Mouse (Mus musculus) liver, embryonic 16.5 days (tissue): ENCODE measurements around the gene Dicer1. TPM values are rescaled to one million over a fixed set of nuclear protein-coding genes. Genes with fewer than 3 reads are reported as not detected.

Experiments
- ATAC-seq: fragments of 200-750 bp; cut with Nextera tagmentation; 2 replicates; pipeline ENCODE4 v1.8.0; 2017; ENCODE audit warnings: low read depth, mild to moderate bottlenecking, moderate number of reproducible peaks, moderate library complexity
- H3K27ac ChIP-seq: fragments of 300-500 bp; sonication (generic); 2 replicates; pipeline ENCODE4 v1.5.1; 2014; ENCODE audit warnings: mild to moderate bottlenecking, low read length
- H3K27me3 ChIP-seq: fragments of 300-500 bp; sonication (generic); 2 replicates; pipeline ENCODE4 v1.6.1; 2014; ENCODE audit warnings: low read depth, low read length, mixed read lengths; ENCODE audit not compliant: control insufficient read depth, insufficient read depth
- H3K36me3 ChIP-seq: fragments of 300-500 bp; sonication (generic); 2 replicates; pipeline ENCODE4 v1.6.1; 2014; ENCODE audit warnings: mild to moderate bottlenecking; ENCODE audit not compliant: control insufficient read depth, insufficient read depth
- H3K4me1 ChIP-seq: fragments of 300-500 bp; sonication (generic); 2 replicates; pipeline ENCODE4 v1.6.1; 2014; ENCODE audit warnings: low read depth, low read length, mixed read lengths; ENCODE audit not compliant: control insufficient read depth
- H3K4me2 ChIP-seq: fragments of 300-500 bp; sonication (generic); 2 replicates; pipeline ENCODE4 v1.6.1; 2014; ENCODE audit warnings: low read depth, low read length, mixed read lengths
- H3K4me3 ChIP-seq: fragments of 300-500 bp; sonication (generic); 2 replicates; pipeline ENCODE4 v1.5.1; 2014; ENCODE audit warnings: low read depth, mild to moderate bottlenecking, low read length
- H3K9ac ChIP-seq: fragments of 300-500 bp; sonication (generic); 2 replicates; pipeline ENCODE4 v1.6.1; 2014; ENCODE audit warnings: low read depth, low read length
- H3K9me3 ChIP-seq: fragments of 300-500 bp; sonication (generic); replicated peaks from 2 replicates; pipeline ENCODE4 v1.6.1; 2016; ENCODE audit warnings: low read length; ENCODE audit not compliant: control insufficient read depth
- WGBS: fragments of 180-500 bp; shearing (Covaris S2); extraction: QIAGEN DNeasy Blood & Tissue Kit; methylation state at CpG from one replicate; pipeline ENCODE4 v1.1.7; 2014; ENCODE audit not compliant: insufficient replicate concordance; 5-methylcytosine and 5-hydroxymethylcytosine counted together
- polyA plus RNA-seq: library from polyadenylated mRNA; unstranded; fragments of >200 nt; fragmentation: Nextera tagmentation; extraction: Ambion mirVana; gene quantifications from 2 replicates; pipeline ENCODE4 v1.2.1, GENCODE M21; 2015

The Dicer1 gene
- polyA plus RNA-seq, 1 experiment from 2014 or later, result 4.7 TPM

DNA sequence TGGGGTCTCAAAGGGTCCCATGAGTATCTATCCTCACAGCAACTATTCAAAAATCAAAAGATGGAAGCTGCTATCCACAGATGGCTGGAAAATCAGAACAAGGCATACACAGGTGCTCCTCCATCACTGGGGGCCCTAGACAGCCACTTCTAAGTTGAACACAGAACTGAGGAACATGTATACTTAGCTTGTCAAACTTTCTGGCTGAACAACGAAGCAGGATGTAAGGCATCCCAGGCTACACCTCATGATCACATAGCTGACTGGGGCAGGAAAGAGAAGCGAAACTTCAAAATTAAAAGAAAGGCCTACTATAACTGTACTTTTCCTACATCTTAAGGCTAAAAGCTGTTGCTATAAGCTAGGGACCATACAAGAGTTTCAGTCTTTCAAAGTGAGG is 2.8 kb downstream of the Dicer1 start:
- Histone ChIP-seq H3K27me3 (no peaks in the 10 kb centered on the region), H3K4me2 (no peak overlapping the region), H3K4me3 (no peak overlapping the region), H3K27ac (no peak overlapping the region), H3K9me3 (no peaks in the 10 kb centered on the region), H3K9ac (no peak overlapping the region), H3K36me3 (no peaks in the 10 kb centered on the region), H3K4me1 (peaks cover 35% of the 10 kb centered on the region)
- ATAC-seq, result no peak
- WGBS, result 69% methylated on average over 2 of the region's 2 CpGs

DNA sequence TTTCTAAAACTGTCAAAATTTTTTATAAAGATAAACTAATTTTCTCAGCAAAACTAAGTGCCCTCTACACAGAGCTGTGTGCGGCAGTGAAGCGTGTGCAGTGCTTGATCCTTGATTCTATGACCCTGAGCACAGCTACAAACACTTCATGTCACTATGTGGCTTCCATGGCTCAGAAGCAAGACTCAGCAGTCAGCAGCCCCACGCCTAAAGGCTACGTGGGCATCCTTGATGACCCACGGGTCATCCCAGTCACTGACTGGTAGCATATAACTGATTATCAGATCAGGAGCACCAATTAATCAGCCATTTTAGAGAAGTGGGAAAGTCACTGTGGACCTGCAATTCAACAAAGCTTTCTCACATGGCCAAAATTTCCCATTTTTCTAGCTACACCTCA is 4.5 kb downstream of the Dicer1 start:
- Histone ChIP-seq H3K27me3 (no peaks in the 10 kb centered on the region), H3K9ac (no peak overlapping the region), H3K4me3 (no peak overlapping the region), H3K9me3 (no peaks in the 10 kb centered on the region), H3K4me1 (peaks cover 30% of the 10 kb centered on the region), H3K27ac (no peak overlapping the region), H3K36me3 (no peaks in the 10 kb centered on the region), H3K4me2 (no peak overlapping the region)
- ATAC-seq, result no peak
- WGBS, result 78% methylated on average over 5 of the region's 5 CpGs

DNA sequence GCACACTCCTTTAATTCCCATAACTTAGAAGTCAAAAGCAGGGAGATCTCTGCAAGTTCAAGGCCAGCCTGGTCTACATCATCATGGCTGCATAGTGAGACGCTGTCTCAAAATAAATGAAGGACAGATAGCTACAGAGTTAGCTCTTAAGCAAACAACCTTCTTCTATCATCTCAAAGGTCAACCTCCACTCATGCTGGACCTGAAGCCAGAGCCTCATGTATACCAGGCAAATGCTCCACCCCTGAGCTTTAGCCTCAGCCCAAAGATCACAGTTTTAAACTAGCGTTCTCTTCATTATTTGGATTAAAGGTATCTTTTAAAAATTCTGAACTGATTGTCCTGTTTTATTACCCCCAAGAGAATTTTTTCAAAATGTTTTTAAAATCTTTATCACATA is 5.2 kb downstream of the Dicer1 start:
- Histone ChIP-seq H3K4me1 (peaks cover 30% of the 10 kb centered on the region), H3K9ac (no peak overlapping the region)
- 80% methylated on average over 2 of the region's 2 CpGs for WGBS

DNA sequence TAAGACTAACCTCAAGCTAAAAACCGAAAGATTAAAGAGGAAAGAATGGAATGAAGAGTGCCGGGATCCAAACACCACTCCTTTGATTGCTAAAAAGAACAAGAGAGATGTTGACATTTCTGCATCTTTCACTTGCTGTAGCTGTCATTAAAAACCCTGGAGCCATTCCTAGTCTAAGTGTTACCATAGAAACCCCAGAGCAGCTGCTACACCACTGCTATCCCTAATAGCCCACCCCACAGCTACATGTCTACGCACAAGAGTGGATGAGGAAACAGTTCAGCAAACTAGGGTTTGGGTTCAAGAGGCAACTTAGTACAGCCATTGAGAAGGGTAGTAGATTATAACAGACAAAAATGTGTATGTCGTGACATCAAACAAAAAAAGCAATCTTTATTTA is 8.1 kb downstream of the Dicer1 start:
- no peak for ATAC-seq
- WGBS, result 78% methylated on average over 4 of the region's 4 CpGs
- no peaks in the 10 kb centered on the region for H3K9me3 ChIP-seq

More for the DNA sequence above, 5.2 kb downstream of the Dicer1 start:
- Histone ChIP-seq H3K36me3 (no peaks in the 10 kb centered on the region), H3K27me3 (no peaks in the 10 kb centered on the region), H3K4me2 (no peak overlapping the region), H3K27ac (no peak overlapping the region), H3K4me3 (no peak overlapping the region), H3K9me3 (no peaks in the 10 kb centered on the region)
- peak; percentile 56 for ATAC-seq

DNA sequence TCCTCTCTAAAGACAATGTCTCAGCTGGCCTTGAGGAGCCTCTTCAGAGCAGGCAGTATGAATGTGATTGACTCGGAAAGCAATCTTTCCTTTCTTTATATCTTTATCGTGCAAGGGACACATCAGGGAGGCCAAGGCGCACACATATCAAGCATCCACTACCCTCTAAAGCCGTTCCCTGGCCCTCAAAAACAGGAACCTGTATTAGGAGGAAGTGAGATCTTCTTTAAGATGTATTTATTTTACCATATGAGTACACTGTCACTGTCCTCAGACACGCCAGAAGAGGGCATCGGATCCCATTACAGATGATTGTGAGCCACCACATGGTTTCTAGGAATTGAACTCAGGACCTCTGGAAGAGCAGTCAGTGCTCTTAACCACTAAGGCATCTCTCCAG is 9.5 kb downstream of the Dicer1 start:
- Histone ChIP-seq H3K36me3 (no peaks in the 10 kb centered on the region), H3K27ac (no peak overlapping the region), H3K4me3 (no peak overlapping the region), H3K27me3 (no peaks in the 10 kb centered on the region), H3K4me2 (no peak overlapping the region), H3K9me3 (no peaks in the 10 kb centered on the region), H3K4me1 (peaks cover 2% of the 10 kb centered on the region; the same call in 1 of the 2 replicates), H3K9ac (no peak overlapping the region)
- no peak for ATAC-seq
- 23% methylated on average over 6 of the region's 6 CpGs for WGBS

More for the DNA sequence above, 8.1 kb downstream of the Dicer1 start:
- H3K4me1 ChIP-seq, result peaks cover 7% of the 10 kb centered on the region; the same call in 1 of the 2 replicates
- no peak overlapping the region for H3K4me2 ChIP-seq
- H3K27me3 ChIP-seq, result no peaks in the 10 kb centered on the region
- H3K36me3 ChIP-seq, result no peaks in the 10 kb centered on the region
- H3K9ac ChIP-seq, result no peak overlapping the region
- H3K27ac ChIP-seq, result no peak overlapping the region
- H3K4me3 ChIP-seq, result no peak overlapping the region

DNA sequence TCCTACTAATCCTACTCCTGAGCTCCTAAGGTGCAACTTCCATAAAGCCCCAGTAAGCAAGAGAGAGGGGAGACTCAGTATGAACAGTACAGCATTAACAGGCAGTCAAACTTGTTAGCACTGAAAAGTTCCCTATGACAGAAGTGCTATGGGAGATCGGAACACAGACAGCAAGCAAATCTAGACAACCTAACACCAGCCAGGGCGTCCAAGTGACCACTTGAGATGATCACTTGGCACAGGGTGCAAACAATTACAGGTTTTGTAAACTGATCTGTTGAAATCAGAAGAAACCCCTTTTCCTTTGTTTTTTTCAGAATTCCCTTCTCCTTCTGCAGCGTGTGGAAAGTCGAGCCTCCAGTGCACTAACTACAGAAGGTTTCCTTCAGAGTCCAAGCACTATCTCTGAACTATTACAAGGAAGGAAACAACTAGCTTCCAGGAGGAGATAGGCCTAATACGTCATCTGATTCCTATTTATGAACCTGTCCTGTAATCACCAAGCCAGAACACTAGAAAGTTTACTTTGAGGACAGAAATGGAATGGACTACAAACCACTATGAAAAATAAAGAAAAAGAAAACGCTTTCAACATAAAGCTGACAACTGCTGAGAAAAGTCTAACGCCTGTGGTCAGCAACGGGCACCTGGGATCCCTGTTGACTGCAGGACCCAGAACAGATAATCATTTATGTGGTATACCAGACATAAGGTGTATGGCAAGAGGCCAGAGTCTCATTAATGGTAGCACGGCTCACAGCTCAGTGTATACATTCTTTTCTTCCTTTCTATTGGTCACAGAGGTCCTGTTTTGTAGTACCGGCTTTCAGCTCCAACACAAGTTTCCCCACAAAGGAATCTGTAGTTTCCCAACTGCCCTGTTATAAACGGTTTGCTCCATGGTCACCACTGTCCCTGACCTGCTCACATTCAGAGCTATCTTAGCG is 10.6 kb downstream of the Dicer1 start:
- H3K4me2 ChIP-seq, result no peak overlapping the region
- H3K4me1 ChIP-seq, result peaks cover 2% of the 10 kb centered on the region; the same call in 1 of the 2 replicates
- H3K27ac ChIP-seq, result no peak overlapping the region
- H3K27me3 ChIP-seq, result no peaks in the 10 kb centered on the region
- H3K9me3 ChIP-seq, result no peaks in the 10 kb centered on the region
- no peak overlapping the region for H3K9ac ChIP-seq
- no peak overlapping the region for H3K4me3 ChIP-seq
- WGBS, result 61% methylated on average over 12 of the region's 12 CpGs
- no peaks in the 10 kb centered on the region; the same call in 1 of the 2 replicates for H3K36me3 ChIP-seq
- no peak for ATAC-seq

DNA sequence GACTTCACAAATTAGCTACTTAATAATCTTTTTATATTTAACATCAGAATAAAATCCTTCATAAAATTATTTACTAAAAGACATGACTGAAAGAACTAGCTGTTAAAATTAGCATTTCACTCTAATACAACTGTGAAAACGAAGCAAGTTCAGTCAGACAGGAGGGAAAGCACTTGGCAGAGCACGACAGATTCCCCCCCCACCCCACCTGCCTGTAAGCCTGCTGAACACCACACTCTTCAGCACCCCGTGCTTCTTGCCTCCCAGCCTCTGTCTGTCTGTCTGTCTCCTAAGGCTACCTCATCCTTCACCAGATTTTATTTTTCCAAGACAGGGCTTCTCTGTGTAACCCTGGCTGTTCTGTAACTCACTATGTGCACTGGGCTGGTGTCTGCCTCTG is 12.8 kb downstream of the Dicer1 start:
- Histone ChIP-seq H3K36me3 (no peaks in the 10 kb centered on the region; the same call in 1 of the 2 replicates), H3K9me3 (no peaks in the 10 kb centered on the region), H3K27me3 (no peaks in the 10 kb centered on the region), H3K27ac (no peak overlapping the region), H3K4me1 (peaks cover 2% of the 10 kb centered on the region; the same call in 1 of the 2 replicates), H3K9ac (no peak overlapping the region), H3K4me2 (no peak overlapping the region), H3K4me3 (no peak overlapping the region)
- ATAC-seq, result no peak
- WGBS, result 66% methylated on average over 3 of the region's 3 CpGs

DNA sequence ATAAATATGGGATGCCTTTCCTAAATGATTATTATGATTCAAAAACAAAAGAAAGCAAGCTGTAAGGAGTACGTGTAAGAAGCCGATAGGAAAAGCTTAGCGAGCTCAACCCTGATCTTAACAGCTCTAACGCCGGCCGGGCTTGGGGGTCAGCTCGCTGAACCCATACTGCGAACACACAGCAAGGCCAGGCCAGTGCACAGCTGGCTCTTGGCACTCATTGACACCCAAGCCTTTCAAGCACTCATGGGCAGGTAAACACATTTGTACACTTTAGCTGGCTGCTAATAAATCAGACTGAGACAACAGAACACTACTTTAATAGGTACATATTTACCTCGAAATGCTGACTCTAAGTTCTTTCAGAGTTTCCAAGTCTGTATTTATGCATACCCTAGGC is 13.3 kb downstream of the Dicer1 start:
- WGBS, result 75% methylated on average over 9 of the region's 9 CpGs
- Histone ChIP-seq H3K36me3 (no peaks in the 10 kb centered on the region; the same call in 1 of the 2 replicates), H3K9me3 (no peaks in the 10 kb centered on the region), H3K4me2 (no peak overlapping the region), H3K27ac (no peak overlapping the region), H3K27me3 (no peaks in the 10 kb centered on the region), H3K4me1 (peaks cover 2% of the 10 kb centered on the region; the same call in 1 of the 2 replicates), H3K9ac (no peak overlapping the region), H3K4me3 (no peak overlapping the region)
- no peak for ATAC-seq

DNA sequence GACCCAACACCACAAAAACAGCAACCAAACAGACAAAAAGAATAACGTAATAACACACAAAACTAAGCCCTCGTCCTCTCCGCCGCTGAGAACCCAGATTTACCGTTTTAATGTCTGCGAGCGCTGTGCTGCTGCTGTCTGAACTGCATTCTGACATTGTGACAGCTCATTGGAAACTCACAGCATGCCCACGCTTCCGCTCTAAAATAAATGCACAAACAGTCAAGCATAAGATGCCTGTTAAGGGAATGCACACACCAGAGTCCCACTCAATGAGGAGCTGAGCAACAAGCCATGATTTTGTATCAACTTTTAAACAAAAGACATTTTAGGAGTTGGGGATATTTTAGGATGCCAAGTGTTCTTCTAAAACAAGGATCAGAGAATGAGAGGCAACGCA is 14.1 kb downstream of the Dicer1 start:
- Histone ChIP-seq H3K4me2 (no peak overlapping the region), H3K27ac (no peak overlapping the region), H3K27me3 (no peaks in the 10 kb centered on the region), H3K4me1 (peaks cover 2% of the 10 kb centered on the region; the same call in 1 of the 2 replicates), H3K4me3 (no peak overlapping the region), H3K36me3 (peaks cover 1% of the 10 kb centered on the region), H3K9me3 (no peaks in the 10 kb centered on the region), H3K9ac (no peak overlapping the region)
- no peak for ATAC-seq
- WGBS, result 86% methylated on average over 10 of the region's 10 CpGs
